Mouse (Mus musculus): Measurements from ENCODE around the gene Usp28. TPM values are rescaled to one million over a fixed set of nuclear protein-coding genes. Genes with fewer than 3 reads are reported as not detected.

Usp28 gene
- total RNA-seq, 2 experiments from 2014 or later, result 43.2 to 52.2 TPM

DNA sequence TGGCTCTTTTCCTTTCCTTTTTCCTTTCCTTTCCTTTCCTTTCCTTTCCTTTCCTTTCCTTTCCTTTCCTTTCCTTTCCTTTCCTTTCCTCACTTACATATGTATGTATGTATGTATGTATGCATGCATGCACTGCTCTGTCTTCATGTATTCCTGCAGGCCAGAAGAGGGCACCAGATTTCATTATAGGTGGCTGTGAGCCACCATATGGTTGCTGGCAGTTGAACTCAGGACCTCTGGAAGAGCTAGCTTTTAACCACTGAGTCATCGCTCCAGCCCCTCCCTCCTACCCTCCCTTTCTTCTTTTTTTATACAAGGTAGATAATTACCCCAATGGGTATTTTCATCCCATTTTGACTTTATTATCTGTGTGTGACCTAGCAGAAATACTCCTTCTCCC is 10.6 kb downstream of the Usp28 start:
- DNase-seq (ENCODE audit: extremely low spot score in 1 of 2, low spot score in 2 of 2), result no peak
- intact Hi-C loops (cut with DNase I), result no loop called here

GRCm38 (mm10) chr9:48999256-48999655 is 14.1 kb downstream of the Usp28 start:
- no peak for DNase-seq (ENCODE audit: extremely low spot score in 1 of 2, low spot score in 2 of 2)
- intact Hi-C loops (cut with DNase I), result no loop called here

DNA sequence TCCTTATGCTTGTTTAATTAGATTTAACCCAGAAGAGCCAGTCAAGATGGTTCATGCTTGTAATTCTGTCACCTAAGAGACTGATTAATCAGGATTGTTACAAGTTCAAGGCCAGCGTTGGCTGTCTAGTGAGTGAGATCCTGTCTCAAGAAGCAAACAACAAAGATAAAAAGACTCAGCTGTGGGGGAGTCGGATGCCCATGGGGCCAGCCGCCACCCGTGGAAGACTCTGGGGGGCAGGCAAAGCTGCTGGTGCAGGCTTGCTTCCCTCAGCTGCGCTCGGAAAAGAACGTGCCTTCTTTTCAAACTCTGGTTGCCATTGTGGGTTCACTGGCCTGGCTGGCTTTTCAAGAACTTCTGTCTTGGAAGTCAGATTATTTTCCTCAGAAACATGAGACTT is 30.6 kb downstream of the Usp28 start:
- intact Hi-C loops (cut with DNase I), result no loop called here
- no peak for DNase-seq (ENCODE audit: extremely low spot score in 1 of 2, low spot score in 2 of 2)

DNA sequence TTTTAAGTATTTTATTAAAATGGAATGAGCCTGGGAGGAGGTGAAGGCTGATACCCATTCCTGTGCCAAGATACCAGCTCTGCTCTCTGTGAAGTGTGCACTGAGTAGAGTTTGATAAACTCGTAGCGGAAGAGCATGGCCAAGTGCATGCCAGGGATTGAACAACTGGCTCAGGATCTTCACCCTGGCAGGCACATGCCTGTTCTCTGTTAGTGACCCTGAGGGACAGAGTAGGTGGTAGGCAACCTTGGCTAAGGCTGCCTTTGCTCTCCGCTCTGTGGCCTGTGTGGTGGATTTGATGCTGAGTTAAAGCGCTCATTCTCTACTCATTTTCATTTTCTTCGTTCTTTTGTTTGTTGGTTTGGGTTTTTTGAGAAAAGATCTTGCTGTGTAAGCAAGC is 36.1 kb downstream of the Usp28 start:
- intact Hi-C loops (cut with DNase I), result no loop called here
- DNase-seq (ENCODE audit: extremely low spot score in 1 of 2, low spot score in 2 of 2), result no peak

DNA sequence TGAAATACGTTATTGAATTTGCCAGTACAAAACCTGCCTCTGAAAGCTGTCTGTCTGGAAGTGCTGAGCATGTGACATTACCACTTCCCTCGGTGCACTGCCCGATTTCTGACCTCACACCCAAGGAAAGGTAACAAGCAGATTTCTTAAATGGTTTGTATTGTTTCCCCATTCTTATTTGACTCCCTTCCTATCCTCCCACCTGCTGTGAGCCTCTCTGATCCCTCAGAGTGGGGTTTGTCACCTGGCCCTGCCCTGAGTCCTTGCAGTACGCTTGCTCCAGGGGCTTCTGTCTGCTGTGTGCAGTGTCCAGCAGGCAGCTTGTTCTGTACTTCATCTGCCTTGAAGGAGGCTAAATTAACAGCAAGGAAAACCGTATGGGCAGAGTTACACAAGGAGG is 38.8 kb downstream of the Usp28 start:
- no peak for DNase-seq (ENCODE audit: extremely low spot score in 1 of 2, low spot score in 2 of 2)
- intact Hi-C loops (cut with DNase I), result no loop called here

GRCm38 (mm10) chr9:49024529-49024928 is 39.4 kb downstream of the Usp28 start:
- no peak for DNase-seq (ENCODE audit: extremely low spot score in 1 of 2, low spot score in 2 of 2)
- intact Hi-C loops (cut with DNase I), result no loop called here

GRCm38 (mm10) chr9:49034764-49035163 is 49.6 kb downstream of the Usp28 start:
- DNase-seq (ENCODE audit: extremely low spot score in 1 of 2, low spot score in 2 of 2), result no peak
- intact Hi-C loops (cut with DNase I), result loop anchor here (5.0 kb wide), 1 partner anchor 32 kb away; no protein-coding TSS in a partner anchor

DNA sequence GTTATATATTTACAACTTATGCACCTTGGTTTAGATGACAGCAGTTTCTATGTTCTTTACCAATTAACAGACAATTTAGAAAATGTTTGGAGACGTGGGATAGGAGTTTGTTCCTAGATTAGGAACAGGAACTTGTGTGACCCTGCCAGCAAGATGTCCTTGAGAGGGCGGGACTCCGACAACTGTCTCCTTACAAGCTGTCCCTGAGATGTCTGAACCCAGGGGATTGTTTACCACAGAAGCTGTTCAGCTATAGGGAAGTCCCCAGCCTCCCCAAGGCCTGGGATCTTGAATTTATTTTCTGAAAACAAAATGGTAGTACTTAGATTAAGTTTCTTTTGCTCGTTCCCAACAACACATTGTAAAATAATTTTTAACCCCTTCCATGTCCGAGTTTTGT is 65.7 kb downstream of the Usp28 start:
- intact Hi-C loops (cut with DNase I), result loop anchor here (2.0 kb wide), 1 partner anchor 404 kb away; no protein-coding TSS in a partner anchor
- no peak for DNase-seq (ENCODE audit: extremely low spot score in 1 of 2, low spot score in 2 of 2)

GRCm38 (mm10) chr9:49051349-49051748 is 66.2 kb downstream of the Usp28 start:
- intact Hi-C loops (cut with DNase I), result loop anchor here (2.0 kb wide), 1 partner anchor 405 kb away; no protein-coding TSS in a partner anchor
- DNase-seq (ENCODE audit: extremely low spot score in 1 of 2, low spot score in 2 of 2), result peak; percentile 49 to 68

DNA sequence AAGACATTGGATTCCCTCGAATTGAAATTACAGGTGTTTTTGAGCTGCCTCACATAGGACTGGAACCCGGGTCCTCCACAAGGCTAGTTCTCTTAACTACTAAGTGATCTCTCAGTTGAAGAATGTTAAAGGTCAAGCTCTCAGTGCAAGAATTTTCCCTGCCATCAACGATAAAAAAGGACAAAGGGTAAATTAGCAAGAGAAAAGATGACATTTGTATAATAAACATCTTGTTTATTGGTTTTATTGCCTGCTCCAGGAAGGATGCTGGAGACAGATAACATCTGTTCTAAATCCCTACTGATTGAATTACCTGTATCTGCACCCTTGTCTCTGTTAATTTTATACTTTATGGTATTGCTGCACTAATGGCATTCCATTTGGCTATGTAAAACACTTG is 68.9 kb downstream of the Usp28 start:
- intact Hi-C loops (cut with DNase I), result no loop called here
- DNase-seq (ENCODE audit: extremely low spot score in 1 of 2, low spot score in 2 of 2), result no peak

DNA sequence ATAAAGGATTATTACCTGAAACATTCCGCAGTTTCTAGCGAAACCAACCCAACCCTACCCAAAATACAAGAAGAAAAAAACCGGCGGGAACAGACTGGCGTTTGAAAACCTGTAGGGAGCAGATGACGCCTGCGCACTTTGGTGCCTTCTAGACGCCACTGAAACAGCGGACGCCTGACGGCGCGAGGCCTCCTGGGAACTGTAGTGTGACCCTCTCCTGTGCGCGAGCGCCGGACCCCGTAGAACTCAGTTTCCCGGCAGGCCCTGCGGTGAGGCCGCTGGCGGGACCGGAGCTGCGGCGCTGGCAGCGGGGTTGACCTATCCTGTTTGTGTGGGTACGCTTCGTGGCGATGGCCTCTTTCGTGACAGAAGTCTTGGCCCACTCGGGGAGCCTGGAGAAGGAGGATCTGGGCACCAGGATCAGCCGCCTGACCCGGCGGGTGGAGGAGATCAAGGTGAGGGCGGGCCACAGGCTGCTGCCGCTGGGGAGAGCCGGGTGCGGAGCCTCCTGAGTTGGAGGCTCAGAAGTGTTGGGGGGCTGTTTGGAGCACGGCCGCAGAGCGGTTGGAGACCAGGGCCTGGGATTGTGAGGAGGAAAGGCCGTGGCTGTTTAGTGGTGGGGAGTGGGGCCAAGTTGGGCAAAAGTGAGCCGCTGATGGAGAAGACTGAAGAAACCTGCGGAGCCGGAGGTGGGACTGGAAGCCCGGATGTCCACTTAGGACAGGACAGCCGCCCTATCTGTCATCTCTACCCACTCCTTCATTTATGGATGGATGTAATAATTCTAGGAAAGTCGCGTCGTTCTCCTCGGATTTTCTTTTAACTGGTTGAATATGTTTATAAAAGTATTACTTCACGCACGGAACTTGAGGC is 70.4 kb downstream of the Usp28 start, which contains the start of gene Zw10:
Gene Zw10 (plus strand): TSS at position 281 of the 873 bp plus-strand sequence.
- intact Hi-C loops (cut with DNase I), result no loop called here
- peak; percentile 91 to 96 for DNase-seq (ENCODE audit: extremely low spot score in 1 of 2, low spot score in 2 of 2)

DNA sequence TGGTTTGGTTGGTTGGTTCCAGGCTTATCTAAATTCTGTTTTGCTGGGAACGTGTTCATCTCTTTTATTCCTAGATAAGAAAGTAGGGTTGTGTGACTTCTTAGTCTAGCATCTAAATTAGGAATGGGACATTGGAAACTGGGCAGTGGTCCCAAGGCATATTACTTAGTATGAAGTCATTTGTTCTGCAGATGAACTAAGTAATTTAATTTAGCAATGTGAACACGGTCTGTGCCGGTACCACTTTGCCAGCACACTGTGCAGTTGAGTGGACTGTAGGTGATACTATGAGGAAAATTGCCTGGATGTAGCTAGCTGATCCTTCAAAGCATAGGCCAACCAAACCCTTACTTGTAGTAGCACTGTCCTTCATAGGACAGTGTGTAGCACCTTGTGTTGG is 91.7 kb downstream of the Usp28 start:
- DNase-seq (ENCODE audit: extremely low spot score in 1 of 2, low spot score in 2 of 2), result no peak
- intact Hi-C loops (cut with DNase I), result no loop called here

- intact Hi-C loops (cut with DNase I), result loop anchor here (10.0 kb wide), 2 partner anchors 164 to 1454 kb away; no protein-coding TSS in a partner anchor
- no peak for DNase-seq (ENCODE audit: extremely low spot score in 1 of 2, low spot score in 2 of 2)
These were observed 95.9 kb downstream of the Usp28 start, which contains the start of gene Tmprss5 for GRCm38 (mm10) chr9:49081107-49081506. Tmprss5 (plus strand) TSS chr9:49081260.

DNA sequence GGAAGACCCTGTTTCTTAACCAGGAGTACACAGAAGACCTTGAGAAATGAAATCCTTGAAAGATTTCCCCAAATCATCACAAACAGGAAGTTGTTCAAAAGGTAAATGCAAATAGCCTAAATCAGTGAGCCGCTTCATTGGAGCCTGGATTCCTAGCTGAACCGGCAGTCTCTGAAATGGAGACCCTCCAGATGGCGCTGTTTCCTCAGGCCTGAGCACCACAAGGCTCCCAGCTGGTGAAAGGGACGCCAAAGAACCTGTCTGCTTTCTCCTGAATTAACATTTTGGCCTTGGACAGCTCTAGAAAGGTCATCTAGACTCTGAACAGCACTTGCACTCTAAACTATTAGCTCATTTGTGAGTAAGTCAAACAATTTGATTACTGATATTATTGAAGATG is 96.4 kb downstream of the Usp28 start:
- intact Hi-C loops (cut with DNase I), result loop anchor here (10.0 kb wide), 2 partner anchors 163 to 1453 kb away; no protein-coding TSS in a partner anchor
- DNase-seq (ENCODE audit: extremely low spot score in 1 of 2, low spot score in 2 of 2), result peak; percentile 81

DNA sequence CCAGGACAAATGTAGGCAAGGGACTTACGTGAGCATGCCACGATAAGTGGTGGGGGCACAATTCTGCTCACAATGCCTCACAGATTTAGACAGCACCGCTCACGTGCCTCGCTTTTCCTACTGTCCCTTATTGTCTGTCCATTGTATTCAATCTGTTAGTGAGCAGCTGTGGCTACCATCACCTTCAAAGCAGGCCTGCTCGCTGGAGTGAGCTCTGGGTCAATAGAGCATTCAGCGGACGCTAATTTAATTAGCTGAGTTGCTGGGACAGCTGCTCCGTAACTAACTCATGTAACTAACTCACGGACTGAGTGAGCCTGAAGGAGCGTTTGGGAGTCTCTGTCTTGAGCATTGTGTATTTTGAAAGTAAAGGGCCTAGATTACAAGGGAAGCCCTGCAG is 102.1 kb downstream of the Usp28 start:
- intact Hi-C loops (cut with DNase I), result loop anchor here (10.0 kb wide), 2 partner anchors 157 to 1447 kb away; no protein-coding TSS in a partner anchor
- no peak for DNase-seq (ENCODE audit: extremely low spot score in 1 of 2, low spot score in 2 of 2)

Other genes with a start within 250 kb of the Usp28 start
- gene Zbtb16, start 149.2 kb upstream of the Usp28 start, total RNA-seq (2021), result 10 to 100 TPM; 32.2 to 47.0 TPM
- 1 to 10 TPM; 3.5 to 4.1 TPM for gene Htr3a, start 74.3 kb upstream of the Usp28 start, total RNA-seq (2021)
- not detected for gene Htr3b, start 20.4 kb upstream of the Usp28 start, total RNA-seq (2021)
- 10 to 100 TPM; 14.3 to 17.5 TPM for gene Zw10, start 70.2 kb downstream of the Usp28 start, total RNA-seq (2021)
- gene Tmprss5, start 95.9 kb downstream of the Usp28 start, total RNA-seq (2021), result under 1 TPM; 0.30 to 0.69 TPM

Measured in left cerebral cortex, postnatal 10 days (tissue).